Mouse (Mus musculus): ENCODE results near the gene Thra. TPM values are rescaled to one million over a fixed set of nuclear protein-coding genes. Genes with fewer than 3 reads are reported as not detected.

The Thra gene
- 13.0 and 13.3 TPM in 2 replicates for polyA plus RNA-seq (2016; fragmentation: Nextera tagmentation; extraction: Ambion mirVana)

- Histone ChIP-seq H3K4me3 (peak within 1 kb of the TSS; percentile 81), H3K36me3 (no peaks in the 10 kb centered on the region), H3K9ac (peak within 1 kb of the TSS; percentile 98), H3K4me2 (peak within 1 kb of the TSS; percentile 99), H3K27me3 (replicated peaks) (no peaks in the 10 kb centered on the region), H3K27ac (peak within 1 kb of the TSS; percentile 95), H3K4me1 (peaks cover 73% of the 10 kb centered on the region), H3K9me3 (replicated peaks) (no peaks in the 10 kb centered on the region)
- 1% methylated on average over 22 of the region's 22 CpGs for WGBS (ENCODE audit: insufficient replicate concordance)
- peak; percentile 84 for ATAC-seq
Measured at GRCm38 (mm10) chr11:98740393-98741050, at the start of gene Thra. Thra (plus strand) TSS chr11:98740638.

GRCm38 (mm10) chr11:98693201-98693600 lies 47.2 kb upstream of the Thra start:
- no peak overlapping the region for H3K9ac ChIP-seq
- no peaks in the 10 kb centered on the region for H3K27me3 ChIP-seq (replicated peaks)
- no peak overlapping the region for H3K27ac ChIP-seq
- H3K4me3 ChIP-seq, result no peak overlapping the region
- H3K4me2 ChIP-seq, result no peak overlapping the region
- no peak for ATAC-seq
- no peaks in the 10 kb centered on the region for H3K9me3 ChIP-seq (replicated peaks)
- peaks cover 83% of the 10 kb centered on the region for H3K36me3 ChIP-seq
- H3K4me1 ChIP-seq, result no peaks in the 10 kb centered on the region
- WGBS (ENCODE audit: insufficient replicate concordance), result 64% methylated on average over 13 of the region's 13 CpGs

GRCm38 (mm10) chr11:98693746-98694145 lies 46.7 kb upstream of the Thra start:
- no peaks in the 10 kb centered on the region for H3K9me3 ChIP-seq (replicated peaks)
- no peak overlapping the region for H3K9ac ChIP-seq
- peaks cover 79% of the 10 kb centered on the region for H3K36me3 ChIP-seq
- no peak overlapping the region for H3K4me3 ChIP-seq
- no peak overlapping the region for H3K27ac ChIP-seq
- ATAC-seq, result no peak
- H3K4me2 ChIP-seq, result no peak overlapping the region
- no peaks in the 10 kb centered on the region for H3K4me1 ChIP-seq
- WGBS (ENCODE audit: insufficient replicate concordance), result 86% methylated on average over 9 of the region's 9 CpGs
- H3K27me3 ChIP-seq (replicated peaks), result no peaks in the 10 kb centered on the region

DNA sequence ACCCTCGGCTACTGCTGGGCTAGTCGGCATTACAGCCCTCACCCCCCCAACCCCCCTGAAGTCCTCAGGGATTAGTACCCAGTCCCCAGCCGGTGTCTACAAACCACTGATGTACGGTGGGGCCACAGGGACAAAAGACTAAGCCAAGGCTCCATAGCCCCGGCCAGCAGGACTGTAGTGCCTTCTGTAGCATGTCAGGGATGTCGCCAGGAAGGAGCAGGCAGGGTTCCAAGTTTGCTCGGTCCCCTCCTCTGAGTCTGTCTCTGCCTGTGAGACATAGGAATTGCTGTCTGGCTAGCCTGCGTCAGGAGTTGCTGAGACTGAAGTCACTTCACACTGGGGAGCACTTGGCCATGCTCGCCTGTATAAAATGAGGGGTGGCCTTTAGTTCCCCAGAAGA lies 46.1 kb upstream of the Thra start:
- Histone ChIP-seq H3K4me3 (no peak overlapping the region), H3K4me1 (no peaks in the 10 kb centered on the region), H3K9ac (no peak overlapping the region), H3K27me3 (replicated peaks) (no peaks in the 10 kb centered on the region), H3K27ac (no peak overlapping the region), H3K36me3 (peaks cover 76% of the 10 kb centered on the region), H3K9me3 (replicated peaks) (no peaks in the 10 kb centered on the region), H3K4me2 (no peak overlapping the region)
- no peak for ATAC-seq
- 85% methylated on average over 9 of the region's 9 CpGs for WGBS (ENCODE audit: insufficient replicate concordance)

GRCm38 (mm10) chr11:98695408-98695807 lies 45.0 kb upstream of the Thra start:
- WGBS (ENCODE audit: insufficient replicate concordance), result 74% methylated on average over 14 of the region's 14 CpGs
- no peak overlapping the region for H3K4me3 ChIP-seq
- H3K4me1 ChIP-seq, result no peaks in the 10 kb centered on the region
- peaks cover 3% of the 10 kb centered on the region; the same call in 1 of the 2 replicates for H3K27me3 ChIP-seq (replicated peaks)
- H3K9me3 ChIP-seq (replicated peaks), result no peaks in the 10 kb centered on the region
- peaks cover 65% of the 10 kb centered on the region for H3K36me3 ChIP-seq
- no peak overlapping the region for H3K9ac ChIP-seq
- ATAC-seq, result no peak
- H3K4me2 ChIP-seq, result no peak overlapping the region
- H3K27ac ChIP-seq, result no peak overlapping the region

- 82% methylated on average over 14 of the region's 14 CpGs for WGBS (ENCODE audit: insufficient replicate concordance)
- peaks cover 15% of the 10 kb centered on the region for H3K27me3 ChIP-seq (replicated peaks)
- no peak for ATAC-seq
- H3K4me2 ChIP-seq, result no peak overlapping the region
- H3K9me3 ChIP-seq (replicated peaks), result no peaks in the 10 kb centered on the region
- H3K9ac ChIP-seq, result no peak overlapping the region
- no peak overlapping the region for H3K27ac ChIP-seq
- H3K4me1 ChIP-seq, result no peaks in the 10 kb centered on the region
- H3K4me3 ChIP-seq, result no peak overlapping the region
- H3K36me3 ChIP-seq, result peaks cover 53% of the 10 kb centered on the region
Measured at GRCm38 (mm10) chr11:98696454-98697216, 43.8 kb upstream of the Thra start.

GRCm38 (mm10) chr11:98697225-98697624 lies 43.2 kb upstream of the Thra start:
- H3K27ac ChIP-seq, result no peak overlapping the region
- no peak overlapping the region for H3K9ac ChIP-seq
- H3K4me3 ChIP-seq, result no peak overlapping the region
- peaks cover 47% of the 10 kb centered on the region for H3K36me3 ChIP-seq
- H3K27me3 ChIP-seq (replicated peaks), result peaks cover 15% of the 10 kb centered on the region
- no peaks in the 10 kb centered on the region for H3K4me1 ChIP-seq
- no peak overlapping the region for H3K4me2 ChIP-seq
- WGBS (ENCODE audit: insufficient replicate concordance), result 85% methylated on average over 12 of the region's 12 CpGs
- no peaks in the 10 kb centered on the region for H3K9me3 ChIP-seq (replicated peaks)
- no peak for ATAC-seq

DNA sequence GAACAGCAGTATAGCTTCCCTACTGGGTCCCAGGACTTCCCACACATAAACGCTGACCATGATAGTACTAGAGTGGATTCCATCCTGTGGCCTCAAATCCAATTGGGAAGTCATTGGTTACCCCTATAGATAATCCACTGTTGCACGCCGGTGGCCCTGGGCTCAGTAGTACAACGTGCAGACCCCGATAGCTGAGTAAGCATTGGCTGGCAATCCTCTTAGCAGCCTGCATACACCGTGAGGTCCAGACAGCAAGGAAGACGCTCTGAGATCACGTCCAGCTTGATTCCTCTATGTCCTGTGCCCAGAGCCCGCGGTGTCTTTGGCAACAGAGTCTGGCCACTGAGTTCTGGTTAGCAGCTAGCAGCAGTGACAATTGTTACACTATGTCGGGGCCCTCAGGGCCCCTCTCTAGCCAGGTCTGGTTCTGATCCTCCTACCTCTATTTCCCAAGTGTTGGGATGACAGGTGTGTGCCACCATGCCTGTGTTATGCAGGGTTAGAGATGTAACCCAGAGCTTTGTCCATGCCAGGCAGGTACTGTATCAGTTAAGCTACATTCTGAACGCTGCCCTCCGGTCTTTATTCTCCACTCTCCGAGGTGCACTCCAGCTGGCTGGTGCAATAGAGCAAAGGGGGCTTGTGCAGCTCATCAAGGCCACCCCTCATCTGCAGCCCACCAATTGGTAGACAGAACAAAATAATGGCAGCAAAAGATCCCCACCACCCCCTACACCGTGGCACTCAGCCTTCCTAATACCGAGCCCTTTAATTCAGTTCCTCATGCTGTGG lies 41.4 kb upstream of the Thra start:
- no peaks in the 10 kb centered on the region for H3K9me3 ChIP-seq (replicated peaks)
- H3K36me3 ChIP-seq, result peaks cover 30% of the 10 kb centered on the region
- H3K4me1 ChIP-seq, result peaks cover 6% of the 10 kb centered on the region
- 78% methylated on average over 16 of the region's 16 CpGs for WGBS (ENCODE audit: insufficient replicate concordance)
- no peak overlapping the region for H3K4me2 ChIP-seq
- H3K9ac ChIP-seq, result no peak overlapping the region
- H3K27me3 ChIP-seq (replicated peaks), result peaks cover 15% of the 10 kb centered on the region
- no peak for ATAC-seq
- no peak overlapping the region for H3K4me3 ChIP-seq
- no peak overlapping the region for H3K27ac ChIP-seq

DNA sequence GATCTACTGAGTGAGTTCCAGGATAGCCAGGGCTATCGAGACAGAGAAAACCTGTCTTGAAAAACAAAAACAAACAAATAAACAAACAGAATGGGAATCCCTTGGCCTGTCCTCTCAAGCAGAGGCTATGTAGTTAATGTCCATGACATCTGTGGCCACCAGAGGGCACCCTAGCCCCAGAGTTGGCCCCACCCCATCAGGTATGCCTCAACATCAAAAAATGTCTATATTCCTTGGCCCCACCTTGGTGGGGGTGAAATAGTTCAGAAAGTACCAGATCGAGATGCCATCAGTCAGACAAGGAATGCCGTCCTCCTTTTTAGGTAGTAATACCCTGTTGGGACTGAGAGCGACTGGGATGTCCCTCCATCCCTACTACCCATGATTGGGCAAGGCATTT lies 40.5 kb upstream of the Thra start:
- ATAC-seq, result peak; percentile 63; the same call in 1 of the 2 replicates
- no peak overlapping the region for H3K27ac ChIP-seq
- 32% methylated on average over 4 of the region's 4 CpGs for whole genome bisulfite sequencing (ENCODE audit: insufficient replicate concordance)

GRCm38 (mm10) chr11:98701213-98701670 lies 39.2 kb upstream of the Thra start, which contains the start of gene Csf3:
Csf3 (plus strand) TSS chr11:98701263.
- H3K4me2 ChIP-seq, result no peak within 1 kb of the TSS
- no peak for ATAC-seq

More for the DNA sequence above, 40.5 kb upstream of the Thra start:
- H3K4me1 ChIP-seq, result peaks cover 6% of the 10 kb centered on the region
- no peak overlapping the region for H3K9ac ChIP-seq
- no peaks in the 10 kb centered on the region for H3K9me3 ChIP-seq (replicated peaks)
- no peak overlapping the region for H3K4me2 ChIP-seq
- peaks cover 15% of the 10 kb centered on the region for H3K27me3 ChIP-seq (replicated peaks)
- H3K36me3 ChIP-seq, result peaks cover 30% of the 10 kb centered on the region
- no peak overlapping the region for H3K4me3 ChIP-seq

DNA sequence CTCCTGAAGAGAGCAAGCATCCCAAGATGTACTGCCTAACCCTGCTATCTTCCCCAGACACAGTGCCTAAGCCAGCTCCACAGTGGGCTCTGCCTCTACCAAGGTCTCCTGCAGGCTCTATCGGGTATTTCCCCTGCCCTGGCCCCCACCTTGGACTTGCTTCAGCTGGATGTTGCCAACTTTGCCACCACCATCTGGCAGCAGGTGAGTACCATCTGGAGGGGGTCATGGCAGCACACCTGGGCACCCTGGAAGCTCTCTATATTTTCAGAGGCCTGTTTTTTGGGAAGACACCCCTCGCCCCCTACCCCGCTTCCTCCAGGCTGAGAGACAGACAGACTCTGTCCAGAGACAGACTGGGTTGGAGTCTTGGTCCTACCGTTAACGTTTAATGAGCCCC lies 38.1 kb upstream of the Thra start:
- Histone ChIP-seq H3K4me2 (no peak overlapping the region), H3K9ac (no peak overlapping the region), H3K27ac (no peak overlapping the region), H3K27me3 (replicated peaks) (peaks cover 15% of the 10 kb centered on the region), H3K4me3 (no peak overlapping the region), H3K9me3 (replicated peaks) (no peaks in the 10 kb centered on the region), H3K4me1 (peaks cover 6% of the 10 kb centered on the region), H3K36me3 (peaks cover 34% of the 10 kb centered on the region)
- no peak for ATAC-seq
- WGBS (ENCODE audit: insufficient replicate concordance), result 67% methylated on average over 5 of the region's 5 CpGs

More at GRCm38 (mm10) chr11:98701213-98701670, 39.2 kb upstream of the Thra start, which contains the start of gene Csf3:
- Histone ChIP-seq H3K36me3 (peaks cover 30% of the 10 kb centered on the region), H3K9me3 (replicated peaks) (no peaks in the 10 kb centered on the region), H3K4me3 (no peak within 1 kb of the TSS), H3K27ac (no peak within 1 kb of the TSS), H3K4me1 (peaks cover 6% of the 10 kb centered on the region), H3K9ac (no peak within 1 kb of the TSS), H3K27me3 (replicated peaks) (peaks cover 15% of the 10 kb centered on the region)
- 51% methylated on average over 10 of the region's 10 CpGs for WGBS (ENCODE audit: insufficient replicate concordance)

All from liver, embryonic 12.5 days (tissue).